Mouse (Mus musculus) spleen, postnatal 14 days (tissue): Measurements from ENCODE around the gene Plscr5.
"Not testable (repeated sequence)": the region's sequence is repeated elsewhere in the genome, so short reads cannot be mapped to it uniquely, and the experiment has no call there.

ENCODE experiments used
- DNase-seq, 2 experiments: peaks; one replicate each; pipeline ENCODE4 v3.0.0; 2021 to 2022; ENCODE audit warnings: low spot score in 2 of 2

Plscr5 gene

DNA sequence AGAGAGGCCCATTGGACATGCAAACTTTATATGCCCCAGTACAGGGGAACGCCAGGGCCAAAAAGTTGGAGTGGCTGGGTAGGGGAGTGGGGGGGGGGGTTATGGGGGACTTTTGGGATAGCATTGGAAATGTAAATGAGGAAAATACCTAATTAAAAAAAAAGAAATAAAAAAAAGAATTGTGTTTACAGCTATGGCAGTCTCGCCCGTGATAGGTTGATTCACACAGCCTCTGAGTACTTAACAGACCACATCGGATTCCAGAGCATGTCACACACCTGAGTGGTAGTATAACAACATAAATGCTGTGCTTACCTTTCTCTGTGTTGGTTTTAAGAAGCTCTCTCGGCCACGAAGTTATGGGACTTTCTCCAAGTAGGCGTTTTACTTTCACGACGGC is at the start of gene Plscr5:
Plscr5 (plus strand) TSS at position 301 of the 400 bp plus-strand sequence.
- not testable (repeated sequence) for DNase-seq

DNA sequence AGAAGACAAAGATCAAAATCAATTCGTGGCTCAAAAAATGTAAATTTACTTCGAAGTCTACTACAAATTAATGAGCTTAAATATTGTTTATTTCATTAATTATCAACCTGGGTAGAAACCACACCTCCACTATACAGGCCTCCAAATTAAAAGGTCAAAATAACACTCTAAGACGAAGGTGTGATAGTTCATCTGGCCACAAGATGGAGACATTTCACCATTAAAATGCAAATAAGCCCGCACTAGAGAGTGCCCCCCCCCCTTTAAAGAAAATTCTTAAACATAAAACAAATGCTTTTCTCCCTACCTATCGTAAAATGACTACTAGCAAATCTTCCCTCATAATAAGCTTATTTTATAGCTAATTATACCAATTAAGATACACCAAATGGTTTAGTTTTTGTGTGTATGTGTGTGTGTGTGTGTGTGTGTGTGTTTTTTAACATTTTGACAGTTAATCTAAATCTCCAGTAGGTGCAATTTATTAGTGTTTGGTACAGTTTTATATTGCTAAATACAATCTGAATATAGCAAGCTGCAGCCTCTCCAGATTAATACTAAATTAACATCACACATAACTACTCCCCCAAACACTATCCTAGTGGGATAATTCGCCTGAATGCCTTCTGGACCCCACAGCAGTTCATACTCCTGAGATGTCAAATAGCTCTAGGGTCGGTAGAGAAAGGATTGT is 45.0 kb upstream of the Plscr5 start:
- DNase-seq = no peak

DNA sequence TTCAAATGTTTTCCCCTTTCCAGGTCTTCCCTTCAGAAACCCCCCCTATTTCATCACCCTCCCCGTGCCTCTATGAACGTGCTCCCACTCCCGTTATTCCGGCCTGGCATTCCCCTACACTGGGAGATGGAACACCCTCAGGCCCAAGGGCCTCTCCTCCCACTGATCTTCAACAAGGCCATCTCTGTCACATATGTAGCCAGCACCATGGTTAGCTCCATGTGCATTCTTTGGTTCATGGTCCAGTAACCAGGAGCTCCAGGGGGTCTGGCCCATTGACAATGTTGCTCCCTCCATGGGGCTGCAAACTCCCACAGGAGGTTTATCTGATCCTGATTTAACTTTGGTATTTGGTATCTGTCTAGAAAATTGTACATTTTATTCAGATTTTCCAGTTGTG is 30.5 kb upstream of the Plscr5 start:
- DNase-seq = no peak

DNA sequence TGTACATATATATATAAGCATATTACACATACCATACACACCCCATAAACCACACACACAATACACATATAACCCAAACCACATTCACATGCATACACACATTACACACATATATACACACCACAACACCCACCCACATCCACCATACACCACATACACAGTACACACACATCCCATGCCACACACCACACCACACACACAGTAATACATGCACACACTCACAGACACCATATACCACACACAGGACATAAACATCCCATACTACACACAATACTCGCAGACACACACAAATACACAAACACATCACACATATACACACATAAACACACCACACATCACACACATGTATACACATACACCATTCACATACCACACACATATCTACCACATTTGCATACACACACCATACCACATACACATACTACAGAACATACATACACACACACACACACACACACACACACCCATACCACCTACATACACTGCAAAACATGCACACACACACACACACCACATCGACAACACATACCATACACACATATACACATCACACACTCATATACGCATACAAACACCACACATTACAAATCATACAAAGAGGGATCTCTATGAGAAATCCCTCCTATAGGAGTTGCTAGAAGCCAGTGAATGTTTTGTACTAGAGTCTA is 19.3 kb upstream of the Plscr5 start:
- DNase-seq = no peak

DNA sequence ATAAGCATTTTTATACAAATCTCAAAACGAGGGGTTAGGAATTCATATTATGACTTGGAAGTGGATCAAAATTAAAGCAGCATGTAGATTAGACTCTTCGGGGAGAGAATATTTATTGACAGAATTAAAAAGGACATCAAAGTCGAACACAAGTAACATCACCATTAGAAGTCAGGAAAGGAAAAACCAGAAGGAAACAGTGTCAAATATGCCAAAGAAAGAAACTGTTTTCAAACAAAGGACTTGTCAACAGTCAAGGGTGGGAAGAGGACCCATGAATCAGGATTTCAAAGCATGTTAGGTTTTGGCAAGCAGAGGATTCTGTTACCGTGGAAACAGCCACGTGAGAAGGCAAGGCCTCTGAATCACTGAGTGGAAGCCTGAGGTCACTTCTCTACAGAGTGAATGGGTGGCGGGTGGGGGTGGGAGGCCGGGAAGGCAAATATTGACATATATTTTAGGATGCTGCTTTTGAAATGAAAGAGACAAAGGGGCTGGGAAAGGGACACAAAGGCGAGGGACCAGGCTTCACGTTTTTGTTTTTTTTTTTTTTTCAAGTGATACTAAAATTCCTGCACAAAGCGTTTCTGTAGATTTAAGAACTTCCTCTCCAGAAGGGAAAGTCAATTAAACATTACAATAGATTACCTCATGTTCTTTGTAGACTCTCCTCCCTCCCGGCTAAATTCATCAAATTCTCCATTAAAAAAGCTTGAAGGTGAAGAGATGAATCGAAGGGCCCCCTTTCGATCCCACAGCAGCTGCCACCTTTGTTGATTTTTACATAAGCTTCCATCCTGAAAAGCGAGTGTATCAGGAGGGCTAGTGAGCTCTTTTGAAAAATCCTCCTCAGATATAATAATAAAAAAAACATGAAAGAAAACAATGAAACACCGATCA is 18.3 kb upstream of the Plscr5 start:
- DNase-seq = no peak

DNA sequence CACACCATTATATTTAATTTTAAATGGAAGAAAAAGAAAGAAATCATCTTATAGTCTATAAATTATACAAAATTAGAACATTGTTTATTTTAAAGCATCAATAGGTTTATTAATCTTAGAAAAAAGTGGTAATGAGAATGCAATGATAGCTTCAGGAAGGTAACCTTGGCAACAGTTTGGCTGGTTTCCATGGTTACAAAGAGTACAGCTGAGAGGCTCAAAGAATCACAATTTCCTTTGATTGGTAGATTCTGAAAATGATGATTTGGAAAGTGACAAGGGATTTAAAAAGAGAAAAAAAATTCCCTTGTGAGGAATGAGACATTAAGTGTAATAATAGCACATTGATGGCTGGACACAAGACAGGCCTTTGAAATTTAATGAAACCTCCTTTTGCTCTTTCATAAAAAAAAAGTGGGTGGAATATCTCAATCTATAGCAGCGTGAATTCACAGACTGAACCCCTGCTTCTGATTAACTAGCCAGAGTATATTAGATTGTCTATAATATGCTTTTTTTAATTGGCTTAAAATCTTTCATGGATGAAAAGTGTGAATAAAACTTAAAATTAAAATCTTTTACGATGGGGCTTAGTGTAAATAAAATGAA is 13.8 kb upstream of the Plscr5 start:
- no peak for DNase-seq

DNA sequence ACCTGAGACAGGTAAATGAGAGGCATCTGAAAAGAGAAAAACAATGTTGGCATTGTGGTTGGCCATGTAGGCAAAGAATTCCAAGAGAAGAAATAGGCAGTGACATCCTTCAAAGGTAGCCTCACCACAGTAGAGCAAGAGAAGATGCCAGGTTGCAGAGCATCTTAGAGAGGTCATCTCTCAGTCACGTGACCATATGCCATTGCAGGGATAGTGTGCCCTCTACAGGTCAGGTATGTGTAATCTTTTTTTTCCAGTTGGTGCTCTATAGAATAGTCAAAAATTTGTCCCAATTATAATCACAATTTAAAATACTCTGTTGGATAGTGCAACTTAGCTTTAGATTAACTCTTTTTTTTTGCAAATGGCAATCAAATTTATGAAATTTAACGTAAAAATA is 1.4 kb upstream of the Plscr5 start:
- no peak for DNase-seq

DNA sequence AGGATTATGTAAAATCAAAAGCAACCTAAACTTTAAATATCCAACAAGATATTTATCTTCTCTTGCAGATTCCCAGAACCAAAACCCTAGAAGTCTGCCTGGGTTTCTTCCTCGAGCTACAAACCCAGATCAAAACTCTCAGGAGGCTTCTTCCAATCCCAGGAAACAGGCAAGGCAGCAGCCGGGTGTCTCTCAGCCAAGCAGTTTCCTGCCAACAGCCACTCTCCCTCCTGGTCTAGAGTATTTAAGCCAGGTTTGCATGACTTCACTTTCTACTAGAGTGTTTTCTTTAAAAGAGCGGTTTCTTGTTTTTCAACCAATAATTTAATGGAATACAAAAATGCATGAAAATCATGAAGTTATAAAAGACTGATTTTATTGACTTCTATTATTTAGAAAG is 5.7 kb downstream of the Plscr5 start:
- no peak for DNase-seq

DNA sequence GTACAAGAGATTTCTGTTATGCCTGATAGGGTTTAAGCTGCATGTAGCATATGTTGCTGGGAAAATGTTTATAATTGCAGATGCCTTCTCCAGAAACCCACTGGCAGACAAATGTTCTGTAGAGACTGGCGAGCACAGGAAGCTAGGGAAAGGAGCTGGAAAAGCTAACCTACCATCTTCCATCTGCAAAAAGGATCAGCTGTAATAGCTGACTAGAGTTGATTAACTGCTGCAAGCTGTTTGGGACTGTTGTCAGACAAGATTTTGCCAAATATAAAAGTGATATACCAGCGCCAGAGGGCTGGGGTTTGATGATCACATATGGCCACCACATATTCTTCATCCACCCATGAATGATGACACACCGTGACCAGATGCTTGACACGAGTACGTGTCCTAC is 6.8 kb downstream of the Plscr5 start:
- DNase-seq = no peak

DNA sequence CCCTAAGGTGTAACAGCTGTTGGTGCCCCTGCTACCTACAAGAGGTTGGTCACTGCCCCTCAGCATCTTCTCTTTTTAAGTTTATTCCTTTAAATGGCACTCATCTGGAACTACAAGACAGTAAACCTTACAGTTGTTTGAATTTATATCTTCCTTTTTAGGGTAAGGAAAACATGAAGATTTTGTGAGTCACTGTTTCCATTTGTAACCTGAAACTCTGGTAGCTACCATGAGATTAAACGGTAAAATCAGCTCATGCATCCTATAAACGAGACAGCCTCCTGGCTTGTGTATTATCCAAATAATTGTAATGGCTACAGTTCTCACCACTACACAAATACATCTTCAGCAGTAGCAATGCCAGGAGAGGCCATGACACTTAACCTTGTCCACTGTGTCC is 11.7 kb downstream of the Plscr5 start:
- DNase-seq = no peak

DNA sequence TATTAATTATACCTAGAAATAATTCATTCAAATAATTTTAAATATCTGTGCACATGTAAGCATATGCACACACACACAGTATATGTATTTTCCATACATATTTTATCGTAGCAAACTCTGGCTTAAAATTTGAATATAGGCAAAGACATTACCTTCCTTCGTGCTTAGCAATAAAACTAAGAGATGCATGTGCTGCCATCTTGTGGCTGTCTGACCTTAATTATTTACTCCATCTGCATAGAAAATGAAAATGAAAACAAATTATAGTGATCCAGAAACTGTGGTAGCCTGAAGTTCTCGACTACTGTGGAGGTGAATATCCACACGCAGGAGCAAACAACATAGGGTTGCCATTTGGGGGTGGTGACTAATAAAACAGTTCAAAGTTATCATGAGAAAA is 14.6 kb downstream of the Plscr5 start:
- DNase-seq = peak in 1 of 2 experiments; percentile 17

DNA sequence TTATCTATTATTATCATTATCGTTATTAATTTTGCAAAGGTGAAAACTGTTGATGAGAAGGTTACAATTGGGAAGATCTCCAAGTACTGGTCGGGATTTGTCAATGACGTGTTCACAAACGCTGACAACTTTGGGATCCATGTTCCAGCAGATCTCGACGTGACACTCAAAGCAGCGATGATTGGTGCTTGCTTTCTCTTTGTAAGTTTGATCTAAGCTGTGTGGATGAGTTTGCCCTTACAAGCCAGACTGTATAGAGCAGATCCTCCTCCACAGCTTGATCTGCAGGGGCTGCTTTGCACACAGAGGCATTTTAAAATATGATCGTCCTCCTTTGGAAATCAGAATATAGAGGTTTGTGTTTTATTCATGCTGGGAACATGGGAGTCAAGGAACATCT is 15.0 kb downstream of the Plscr5 start:
- no peak for DNase-seq

DNA sequence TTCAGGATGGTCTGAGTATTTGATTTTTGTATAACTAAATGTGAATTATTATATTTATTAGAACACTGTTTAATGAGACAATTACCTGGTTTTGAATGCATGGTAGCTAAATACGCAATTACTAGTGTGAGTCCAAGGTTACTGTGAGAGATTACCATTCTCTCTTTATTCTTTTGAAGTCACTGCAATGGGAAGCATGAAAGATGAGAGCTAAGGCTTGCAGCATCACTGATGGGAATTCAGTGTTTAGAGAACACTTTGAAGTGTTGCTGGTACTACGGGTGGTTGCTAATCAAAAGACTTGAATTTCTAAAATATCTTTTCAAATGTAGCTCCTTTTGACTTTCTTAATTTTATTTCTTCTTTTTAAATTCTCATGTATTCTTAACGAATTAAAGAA is 17.1 kb downstream of the Plscr5 start:
- DNase-seq = no peak

DNA sequence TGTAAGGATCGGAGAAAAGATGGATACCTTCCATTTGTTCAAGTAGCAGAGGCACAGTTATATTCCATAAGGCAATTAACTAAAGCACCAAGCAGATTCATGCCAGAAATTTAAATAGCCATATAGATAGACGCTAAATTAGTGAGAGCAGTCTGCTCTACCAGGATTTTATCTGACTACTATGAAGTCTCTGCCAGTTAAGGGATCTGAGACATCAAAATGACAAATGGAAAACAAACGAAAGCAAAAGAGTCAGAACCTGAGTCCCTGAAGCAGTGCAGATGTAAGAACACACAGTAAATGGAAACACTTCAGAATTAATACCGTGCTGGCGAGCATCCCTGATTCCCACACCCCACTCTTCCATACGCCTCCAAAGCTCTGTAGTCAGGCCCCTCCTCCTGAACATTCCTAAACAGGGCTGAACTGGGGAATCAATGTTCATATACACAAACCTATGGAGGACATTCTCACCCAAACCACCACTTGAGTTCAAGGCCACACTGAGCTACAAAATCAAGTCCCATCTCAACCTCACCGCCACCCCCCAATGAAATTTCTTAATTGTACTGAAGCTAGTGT is 17.7 kb downstream of the Plscr5 start:
- DNase-seq = no peak

DNA sequence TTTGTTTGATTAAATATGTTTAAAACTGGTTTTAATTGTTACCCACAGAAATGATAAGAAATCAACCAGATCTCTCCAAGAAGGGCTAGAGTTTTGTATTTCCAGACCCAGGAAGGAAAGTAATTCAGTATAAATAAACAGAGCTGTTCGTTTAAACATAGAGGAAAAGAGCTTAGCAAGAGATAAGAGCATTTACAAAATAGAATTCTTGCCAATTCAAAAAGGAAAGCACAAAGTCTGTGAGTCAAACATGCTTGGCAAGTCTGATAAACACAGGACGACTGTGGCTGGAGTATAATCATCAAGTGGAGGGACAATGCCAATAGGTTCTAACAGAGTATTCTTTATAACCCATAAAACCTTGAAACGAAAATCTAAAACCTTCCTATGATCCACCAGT is 18.3 kb downstream of the Plscr5 start:
- DNase-seq = no peak

DNA sequence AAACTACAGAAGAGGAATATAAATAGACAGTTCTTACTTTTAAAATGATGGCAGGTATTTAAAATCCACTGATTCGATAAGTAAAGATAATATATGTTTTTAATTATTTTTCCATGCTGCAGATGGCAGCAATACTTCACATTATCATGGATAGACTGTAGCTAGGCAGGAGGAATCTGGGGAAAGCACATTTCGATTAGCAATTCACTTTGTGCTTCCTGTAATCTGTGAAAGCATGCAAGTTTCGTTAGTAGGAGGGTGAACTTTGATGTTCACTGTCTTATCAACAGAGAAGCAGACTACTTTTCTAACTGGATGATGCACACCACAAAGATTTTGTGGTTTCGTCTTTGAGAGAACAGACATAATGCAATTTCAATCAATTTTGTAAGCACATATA is 24.7 kb downstream of the Plscr5 start:
- DNase-seq = no peak

DNA sequence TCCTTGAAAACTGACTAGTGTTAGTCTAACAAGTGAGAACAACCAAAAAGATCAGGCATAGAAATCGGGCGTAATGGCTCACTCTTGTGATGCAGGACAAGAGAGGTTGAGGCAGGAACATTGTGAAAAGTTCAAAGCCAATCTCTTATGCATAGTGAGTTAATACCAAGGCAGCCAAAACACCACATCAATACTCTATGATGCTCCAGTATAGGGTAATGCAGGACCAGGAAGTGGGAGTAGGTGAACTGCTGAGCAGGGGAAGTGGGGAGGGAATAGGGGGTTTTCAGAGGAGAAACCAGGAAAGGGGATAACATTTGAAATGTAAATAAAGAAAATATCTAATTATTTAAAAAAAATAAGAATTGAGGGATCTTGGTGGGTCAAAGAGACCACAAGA is 25.2 kb downstream of the Plscr5 start:
- DNase-seq = no peak

DNA sequence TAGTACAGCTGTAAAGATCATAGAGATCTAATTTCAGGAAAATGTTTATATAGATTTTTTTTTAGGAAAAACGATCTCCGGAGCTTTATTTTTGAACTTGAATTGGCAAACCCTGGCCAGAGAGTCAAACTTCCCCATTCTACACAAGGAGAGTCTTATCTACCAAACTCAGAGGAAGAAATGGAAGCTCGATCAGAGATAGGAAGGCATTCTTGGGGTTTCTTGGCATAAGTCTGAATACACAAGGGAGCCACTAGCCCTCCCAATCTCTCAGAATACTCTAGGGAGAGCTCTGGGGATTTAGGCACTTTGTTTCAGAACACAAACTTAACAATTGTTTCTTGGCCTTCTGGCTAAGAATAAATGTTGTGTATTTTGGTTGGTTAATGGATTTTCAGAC is 27.4 kb downstream of the Plscr5 start:
- no peak for DNase-seq

DNA sequence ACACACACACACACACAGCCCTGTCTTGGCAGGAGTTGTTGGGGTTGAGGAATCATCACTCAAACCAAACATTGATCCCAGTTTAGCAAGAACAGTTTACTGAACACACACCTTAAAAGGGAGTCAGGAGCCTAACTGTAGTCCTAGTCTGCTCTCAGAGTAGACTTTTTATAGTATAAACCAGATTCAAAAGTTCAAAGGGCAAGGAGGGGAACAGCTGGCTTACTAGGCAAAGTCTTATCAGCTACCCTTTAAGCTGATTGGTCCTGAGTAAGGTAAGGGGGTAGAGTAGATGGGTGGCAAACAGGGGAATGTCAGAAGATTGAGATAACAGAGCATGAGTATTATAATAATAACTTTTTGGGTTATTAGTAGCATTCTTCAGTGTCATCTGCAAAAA is 28.7 kb downstream of the Plscr5 start:
- DNase-seq = no peak

DNA sequence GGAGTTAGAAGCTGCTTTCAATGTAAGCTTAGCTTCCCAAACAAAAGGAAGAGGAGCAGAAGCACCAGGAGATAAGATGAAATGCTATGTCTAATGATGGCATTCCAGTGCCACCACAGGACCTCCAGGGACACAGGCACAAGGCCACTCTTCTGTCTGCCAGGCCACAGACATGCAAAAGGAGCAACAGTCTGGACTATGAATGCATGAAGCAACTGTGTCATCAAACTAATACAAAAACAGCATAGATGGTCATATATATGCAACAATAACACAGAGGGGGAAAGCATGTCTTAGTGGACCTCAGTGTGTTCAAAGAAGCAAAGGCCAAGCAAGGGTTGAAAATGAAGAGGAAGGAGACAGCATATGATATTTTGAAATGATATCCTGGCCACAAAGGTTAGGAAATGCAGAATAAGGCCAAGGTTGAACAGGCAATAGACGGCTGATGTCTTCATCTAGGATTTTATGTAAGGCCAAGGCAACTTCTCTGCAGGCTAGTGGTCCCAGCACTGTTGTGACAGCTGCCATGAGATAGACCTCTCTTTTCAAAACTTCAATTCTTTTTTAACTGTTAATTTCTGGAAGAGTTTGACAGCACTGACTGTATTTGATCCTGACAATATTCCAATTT is 32.0 kb downstream of the Plscr5 start:
- no peak for DNase-seq

DNA sequence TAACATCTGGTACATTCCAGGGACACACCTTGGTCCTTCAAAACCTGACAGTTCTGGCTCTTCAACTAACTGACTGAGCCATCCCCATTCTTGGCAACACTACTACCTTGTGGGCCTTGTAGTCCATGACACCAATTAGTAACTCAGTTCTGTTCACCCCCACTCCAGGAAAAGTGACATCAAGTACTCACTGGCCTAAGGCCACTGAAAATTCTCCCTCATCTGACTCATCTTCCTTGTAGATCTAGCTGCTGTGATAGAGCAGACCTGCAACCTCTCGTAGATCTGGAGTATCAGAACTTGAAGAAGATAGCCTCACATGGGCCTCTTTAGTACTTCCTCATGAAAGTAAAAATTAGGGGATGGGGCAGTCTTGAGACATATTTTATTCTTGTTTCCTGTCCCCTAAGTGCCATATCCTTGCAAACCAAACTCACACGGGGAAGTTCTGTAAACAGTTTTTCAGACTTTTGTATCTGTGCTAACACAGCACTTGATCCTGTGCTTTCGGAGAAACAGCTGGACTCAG is 33.5 kb downstream of the Plscr5 start:
- no peak for DNase-seq
